Mouse (Mus musculus) erythroblast, embryonic 14.5 days (primary cell): Measurements from ENCODE around the gene Adamtsl3. TPM values are rescaled to one million over a fixed set of nuclear protein-coding genes. Genes with fewer than 3 reads are reported as not detected.

Source experiments
- H3K27me3 ChIP-seq: 2 replicates; pipeline ENCODE4 v1.6.1; 2012; ENCODE audit warnings: inconsistent platforms; ENCODE audit not compliant: control insufficient read depth
- H3K36me3 ChIP-seq: 2 replicates; pipeline ENCODE4 v1.6.1; 2012; ENCODE audit warnings: mild to moderate bottlenecking, inconsistent platforms; ENCODE audit not compliant: control insufficient read depth
- H3K4me1 ChIP-seq: 2 replicates; pipeline ENCODE4 v1.6.1; 2012; ENCODE audit warnings: inconsistent platforms; ENCODE audit not compliant: control insufficient read depth
- H3K4me3 ChIP-seq: replicated peaks from 2 replicates; pipeline ENCODE3; 2012; ENCODE audit warnings: moderate library complexity, mild to moderate bottlenecking, inconsistent platforms
- H3K9me3 ChIP-seq: 2 replicates; pipeline ENCODE4 v1.6.1; 2012; ENCODE audit warnings: low read length, inconsistent platforms, mixed read lengths; ENCODE audit not compliant: control insufficient read depth
- GATA1 ChIP-seq: IDR thresholded peaks from 2 replicates; pipeline ENCODE4 v1.6.1; 2012; ENCODE audit warnings: low read length, inconsistent platforms, mixed read lengths
- TAL1 ChIP-seq: IDR thresholded peaks from 3 replicates; pipeline ENCODE4 v1.6.1; 2012; ENCODE audit warnings: low read length, inconsistent platforms, mixed read lengths
- polyA plus RNA-seq: library from polyadenylated mRNA; stranded (reverse); fragments of >175 nt; gene quantifications from 2 replicates; pipeline ENCODE4 v1.2.3, GENCODE M21; 2012

Adamtsl3 gene
- polyA plus RNA-seq, 1 experiment = not detected

DNA sequence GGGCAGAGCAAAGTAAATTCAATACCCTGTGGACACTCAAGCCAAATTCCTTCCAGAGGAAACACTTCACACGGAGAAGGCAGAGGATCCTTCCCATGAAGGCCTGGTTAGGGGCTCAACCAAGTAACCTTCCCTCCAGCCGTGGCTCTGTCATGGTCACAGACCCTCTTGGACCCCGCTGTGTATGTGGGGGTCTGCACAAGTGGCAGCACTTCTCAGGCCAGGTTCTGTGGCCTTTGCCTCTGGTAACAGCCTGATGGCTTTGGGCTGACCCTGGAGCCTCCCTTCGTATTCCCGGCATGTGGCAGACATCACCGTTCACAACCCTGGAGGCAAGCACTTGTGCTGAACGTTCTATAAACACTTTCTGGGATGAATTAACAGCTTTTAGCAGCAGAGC, 14.3 kb downstream of the Adamtsl3 start:
- Histone ChIP-seq H3K36me3 (no peaks in the 10 kb centered on the region), H3K4me3 (no peak overlapping the region), H3K27me3 (no peaks in the 10 kb centered on the region), H3K4me1 (no peaks in the 10 kb centered on the region), H3K9me3 (no peaks in the 10 kb centered on the region; the same call in 1 of the 2 replicates)
- TF ChIP-seq TAL1 (no peak), GATA1 (no peak)

DNA sequence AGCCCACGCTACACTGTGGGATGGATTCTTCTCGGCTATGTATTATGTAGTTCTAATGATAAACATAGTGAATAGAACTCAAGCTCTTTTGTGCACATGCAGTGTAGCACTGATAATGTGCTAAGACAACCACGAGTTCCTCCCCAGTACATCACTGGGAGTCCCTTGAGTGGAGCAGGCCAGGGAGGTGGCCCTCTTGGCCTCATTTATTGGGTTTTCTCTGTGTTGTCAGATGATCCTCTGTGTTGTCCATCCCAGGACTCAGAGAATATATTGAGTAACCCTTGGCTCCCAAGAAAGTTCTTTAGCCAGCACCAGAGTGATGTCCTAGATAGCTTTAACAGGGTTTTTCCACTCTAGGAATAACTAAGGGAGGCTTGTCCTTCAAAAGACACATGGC, 14.9 kb downstream of the Adamtsl3 start:
- H3K27me3 ChIP-seq = no peaks in the 10 kb centered on the region
- H3K4me3 ChIP-seq = no peak overlapping the region
- no peaks in the 10 kb centered on the region for H3K4me1 ChIP-seq
- H3K9me3 ChIP-seq = no peaks in the 10 kb centered on the region; the same call in 1 of the 2 replicates
- H3K36me3 ChIP-seq = no peaks in the 10 kb centered on the region
- no peak for TF ChIP-seq TAL1
- no peak for TF ChIP-seq GATA1

DNA sequence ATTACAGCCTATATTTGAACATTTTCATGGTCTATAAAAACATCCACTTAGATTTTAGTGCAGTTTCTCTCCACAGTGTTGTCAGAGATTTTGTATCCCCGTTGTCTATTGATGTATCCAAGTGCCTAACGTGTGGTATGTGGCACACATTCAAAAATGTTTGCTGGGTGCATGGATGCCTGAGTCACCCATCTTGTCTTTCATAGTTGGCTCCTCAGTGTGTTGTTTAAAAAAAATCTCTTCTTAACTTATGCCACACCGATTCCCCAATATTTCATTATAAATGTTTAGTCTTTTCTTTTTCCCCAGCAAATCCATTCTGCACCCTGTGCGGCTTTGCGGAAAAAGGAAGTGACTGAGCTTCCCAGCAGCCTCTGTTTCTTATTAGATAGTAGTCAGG, 23.7 kb downstream of the Adamtsl3 start:
- Histone ChIP-seq H3K36me3 (no peaks in the 10 kb centered on the region), H3K4me1 (no peaks in the 10 kb centered on the region), H3K27me3 (no peaks in the 10 kb centered on the region), H3K4me3 (no peak overlapping the region), H3K9me3 (0 out of 2 replicates have a peak, but pooled peaks cover 2% of the 10 kb centered on the region)
- TF ChIP-seq GATA1 = no peak
- no peak for TF ChIP-seq TAL1

DNA sequence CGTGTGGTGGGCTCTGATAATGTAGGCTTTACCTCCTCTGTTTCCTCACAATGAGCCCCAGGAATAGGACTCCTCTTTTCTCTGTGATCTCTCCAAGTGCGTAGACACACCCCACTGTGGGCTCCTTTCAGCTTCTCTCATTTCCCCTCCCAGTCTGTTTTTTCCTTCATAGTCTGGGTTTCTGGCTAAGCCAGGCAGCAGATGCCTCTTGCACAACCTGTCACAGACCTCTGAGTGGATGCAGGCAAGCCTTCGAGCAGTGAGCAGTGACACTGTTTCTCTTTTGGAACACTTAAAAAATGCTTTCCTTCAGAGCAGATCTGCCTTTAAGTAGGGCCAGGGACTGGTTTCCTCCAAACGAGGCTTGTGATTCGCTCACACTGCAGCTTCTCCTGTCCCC, 24.2 kb downstream of the Adamtsl3 start:
- Histone ChIP-seq H3K9me3 (peaks cover 2% of the 10 kb centered on the region; the same call in 1 of the 2 replicates), H3K4me1 (no peaks in the 10 kb centered on the region), H3K36me3 (no peaks in the 10 kb centered on the region), H3K4me3 (no peak overlapping the region), H3K27me3 (no peaks in the 10 kb centered on the region)
- TF ChIP-seq GATA1 (no peak), TAL1 (no peak)

DNA sequence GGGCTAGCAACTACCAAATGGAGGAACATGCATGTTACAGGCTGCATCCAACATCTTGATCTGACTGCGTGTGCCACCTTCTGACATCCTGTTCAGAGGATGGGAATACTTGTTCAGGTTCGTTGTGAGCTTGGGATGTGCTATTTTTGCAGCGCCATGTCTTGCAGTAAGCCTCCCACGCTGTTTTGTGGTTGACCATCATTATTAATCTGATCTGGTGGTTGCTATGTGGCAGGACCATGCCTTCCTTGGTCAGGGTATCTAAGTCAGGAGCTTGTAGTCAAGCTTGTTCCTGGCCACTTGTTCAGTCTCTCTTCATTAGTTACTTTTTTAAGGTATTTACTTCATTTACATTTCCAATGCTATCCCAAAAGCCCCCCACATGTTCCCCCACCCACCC, 24.7 kb downstream of the Adamtsl3 start:
- H3K36me3 ChIP-seq = no peaks in the 10 kb centered on the region
- no peak for TF ChIP-seq GATA1
- no peak for TF ChIP-seq TAL1

DNA sequence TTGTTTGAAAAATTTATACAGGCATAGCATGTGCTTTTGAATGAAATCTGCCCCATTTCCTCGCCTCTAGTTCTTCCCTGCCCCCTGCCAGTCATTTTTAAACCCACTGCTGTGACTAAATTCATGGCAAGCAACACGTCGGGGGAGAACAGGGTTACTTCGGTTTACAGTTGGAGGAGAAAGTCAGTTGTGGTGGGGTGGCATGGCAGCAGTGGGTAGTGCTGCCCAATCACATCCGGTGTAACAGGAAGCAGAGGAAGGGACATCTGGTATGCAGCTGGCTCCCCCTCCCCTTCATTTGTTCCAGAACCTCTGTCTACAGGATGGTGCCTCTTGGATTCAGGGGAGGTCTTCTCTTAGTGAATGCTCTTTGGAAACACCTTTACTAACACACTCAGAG, 25.6 kb downstream of the Adamtsl3 start:
- Histone ChIP-seq H3K4me1 (no peaks in the 10 kb centered on the region), H3K9me3 (peaks cover 2% of the 10 kb centered on the region; the same call in 1 of the 2 replicates), H3K36me3 (no peaks in the 10 kb centered on the region), H3K4me3 (no peak overlapping the region), H3K27me3 (no peaks in the 10 kb centered on the region)
- no peak for TF ChIP-seq TAL1
- no peak for TF ChIP-seq GATA1

More for the DNA sequence above, 24.7 kb downstream of the Adamtsl3 start:
- H3K4me3 ChIP-seq = no peak overlapping the region
- H3K4me1 ChIP-seq = no peaks in the 10 kb centered on the region
- no peaks in the 10 kb centered on the region for H3K27me3 ChIP-seq
- peaks cover 2% of the 10 kb centered on the region; the same call in 1 of the 2 replicates for H3K9me3 ChIP-seq

DNA sequence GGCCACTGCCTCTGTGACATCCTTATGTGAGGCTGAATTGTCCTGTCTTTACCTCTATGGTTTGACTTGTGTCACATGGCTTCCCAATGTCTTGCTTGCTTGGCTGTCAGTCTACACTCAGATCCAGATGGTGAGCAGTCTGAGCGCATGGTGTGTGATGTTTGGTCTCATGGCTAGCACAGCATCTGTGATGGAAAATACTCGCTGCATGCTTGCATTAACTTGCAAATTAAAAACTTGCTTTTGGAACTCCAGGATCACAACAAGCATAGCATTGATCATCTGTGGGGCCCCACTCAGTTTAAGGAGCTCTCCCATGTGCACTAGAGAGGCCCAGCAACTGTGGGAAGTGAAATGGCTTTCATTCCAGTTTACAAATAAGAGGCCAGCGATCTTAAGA, 29.1 kb downstream of the Adamtsl3 start:
- TF ChIP-seq TAL1 (no peak), GATA1 (no peak)
- H3K4me1 ChIP-seq = no peaks in the 10 kb centered on the region
- H3K27me3 ChIP-seq = no peaks in the 10 kb centered on the region

DNA sequence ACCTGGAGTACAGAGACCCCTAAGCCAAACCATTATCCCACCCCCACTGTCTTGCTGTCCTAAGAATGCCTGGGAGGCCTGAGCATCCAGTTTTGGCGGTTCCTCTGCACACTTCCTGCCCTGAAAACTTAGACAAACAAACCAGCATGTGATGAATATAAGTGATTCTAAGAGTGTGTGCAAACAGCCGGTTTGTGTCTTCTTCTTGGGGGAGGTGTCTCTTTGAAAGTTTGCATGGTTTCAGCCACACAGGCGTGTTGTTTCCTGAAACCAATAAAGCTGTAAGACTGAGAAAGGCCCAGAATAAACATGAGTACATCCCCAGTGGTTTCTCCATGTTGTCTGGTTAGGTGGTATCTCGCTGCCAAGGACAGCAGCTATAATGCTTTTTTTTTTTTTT, 30.6 kb downstream of the Adamtsl3 start:
- Histone ChIP-seq H3K4me1 (no peaks in the 10 kb centered on the region), H3K36me3 (no peaks in the 10 kb centered on the region), H3K9me3 (peaks cover 2% of the 10 kb centered on the region; the same call in 1 of the 2 replicates), H3K4me3 (no peak overlapping the region), H3K27me3 (no peaks in the 10 kb centered on the region)
- TF ChIP-seq TAL1 = no peak
- TF ChIP-seq GATA1 = no peak

More for the DNA sequence above, 29.1 kb downstream of the Adamtsl3 start:
- Histone ChIP-seq H3K4me3 (no peak overlapping the region), H3K36me3 (no peaks in the 10 kb centered on the region), H3K9me3 (no peaks in the 10 kb centered on the region; the same call in 1 of the 2 replicates)

DNA sequence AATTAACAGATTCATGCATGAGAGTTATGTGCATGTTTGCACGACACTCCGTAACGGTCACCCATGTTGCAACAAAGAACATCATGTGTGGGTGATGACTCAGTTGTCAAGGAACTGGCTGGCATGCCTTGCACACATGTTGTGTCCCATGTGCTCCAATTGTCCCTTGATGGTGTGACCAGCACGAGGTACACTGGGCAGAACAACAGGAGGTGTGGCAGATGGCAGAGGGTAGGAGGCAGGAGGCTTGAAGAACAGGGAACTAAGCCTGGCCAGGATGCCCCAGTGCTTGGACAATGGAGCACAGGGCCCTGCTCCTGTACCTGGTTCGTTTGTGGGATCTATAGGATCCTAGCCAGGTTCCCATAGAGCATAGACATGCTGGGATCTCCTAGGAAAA, 31.0 kb downstream of the Adamtsl3 start:
- H3K9me3 ChIP-seq = peaks cover 2% of the 10 kb centered on the region; the same call in 1 of the 2 replicates
- H3K36me3 ChIP-seq = no peaks in the 10 kb centered on the region
- H3K4me1 ChIP-seq = no peaks in the 10 kb centered on the region
- TF ChIP-seq TAL1 (no peak), GATA1 (no peak)
- H3K4me3 ChIP-seq = no peak overlapping the region
- no peaks in the 10 kb centered on the region for H3K27me3 ChIP-seq

DNA sequence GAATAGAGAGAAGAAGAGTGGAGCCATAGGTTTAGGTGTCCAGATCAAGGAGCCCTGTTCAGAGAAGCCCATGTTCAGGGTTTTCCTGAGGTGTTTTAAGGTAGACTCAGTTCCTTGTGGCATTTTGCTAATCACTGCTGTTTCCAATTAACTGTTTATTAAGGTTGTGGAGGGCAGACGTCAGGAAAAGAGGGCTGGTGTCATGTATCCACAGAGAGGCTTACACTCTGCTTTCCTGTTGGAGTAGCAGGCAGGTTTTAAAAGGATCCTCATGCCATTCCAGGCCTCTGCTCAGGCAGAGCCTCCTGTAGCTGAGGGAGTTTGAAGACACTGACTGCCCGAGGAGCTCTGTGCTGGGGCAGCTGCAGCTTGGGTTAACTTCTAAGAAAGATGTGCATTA, 32.6 kb downstream of the Adamtsl3 start:
- H3K9me3 ChIP-seq = peaks cover 2% of the 10 kb centered on the region; the same call in 1 of the 2 replicates
- no peaks in the 10 kb centered on the region for H3K4me1 ChIP-seq
- no peak overlapping the region for H3K4me3 ChIP-seq
- no peaks in the 10 kb centered on the region for H3K27me3 ChIP-seq
- no peak for TF ChIP-seq TAL1
- TF ChIP-seq GATA1 = no peak
- H3K36me3 ChIP-seq = no peaks in the 10 kb centered on the region
